ENCODE assay signal across 8 mouse cellular contexts in genomic region chr5:119370931-119371330, GRCm38 (mm10).
DNase-seq lines count a peak whose midpoint lies in the region; ATAC-seq lines count a peak whose summit lies in the region.

No protein-coding gene starts in this region.

- no peak; the same call in 1 of the 2 replicates for ATAC-seq in embryonic facial prominence, embryonic 15.5 days (ENCODE audit: insufficient number of reproducible peaks, low FRiP score, low TSS enrichment, low read depth)
- ATAC-seq in hindbrain, embryonic 16.5 days = no peak
- no peak for ATAC-seq in neural tube, embryonic 13.5 days (ENCODE audit: low read depth)
- no peak for ATAC-seq in erythroblast, adult 5-6 weeks (replicated peaks; ENCODE audit: low FRiP score, poor library complexity, severe bottlenecking)

- peak; percentile 42 for DNase-seq in kidney, postnatal 10 days
- no peak for DNase-seq in kidney, postnatal 36 days
- no peak for DNase-seq in gastrocnemius, adult 18-20 months (ENCODE audit: low spot score)
- DNase-seq in gastrocnemius, adult 8-10 months (ENCODE audit: low spot score in 2 of 2) = no peak

- peaks cover 8% of the 10 kb centered on the region for H3K4me1 ChIP-seq in embryonic facial prominence, embryonic 15.5 days
- H3K4me1 ChIP-seq in hindbrain, embryonic 16.5 days (ENCODE audit: control insufficient read depth, insufficient read depth, low read depth, low read length) = peaks cover 4% of the 10 kb centered on the region
- 0 out of 2 replicates have a peak, but pooled peaks cover 7% of the 10 kb centered on the region for H3K4me1 ChIP-seq in neural tube, embryonic 13.5 days (replicated peaks)

- WGBS in embryonic facial prominence, embryonic 15.5 days = 34% methylated on average over 16 of the region's 16 CpGs
- WGBS in hindbrain, embryonic 16.5 days = 28% methylated on average over 16 of the region's 16 CpGs
- WGBS in neural tube, embryonic 13.5 days = 30% methylated on average over 16 of the region's 16 CpGs

- H3K4me2 ChIP-seq in embryonic facial prominence, embryonic 15.5 days (replicated peaks) = peak overlapping the region; percentile 32
- H3K4me2 ChIP-seq in hindbrain, embryonic 16.5 days (ENCODE audit: low read length) = peak overlapping the region; percentile 32
- peak overlapping the region; percentile 35 for H3K4me2 ChIP-seq in neural tube, embryonic 13.5 days

- no peaks in the 10 kb centered on the region for H3K9me3 ChIP-seq in embryonic facial prominence, embryonic 15.5 days (replicated peaks)
- no peaks in the 10 kb centered on the region for H3K9me3 ChIP-seq in hindbrain, embryonic 16.5 days (ENCODE audit: control insufficient read depth, low read length)
- H3K9me3 ChIP-seq in neural tube, embryonic 13.5 days = no peaks in the 10 kb centered on the region

- H3K27ac ChIP-seq in embryonic facial prominence, embryonic 15.5 days (replicated peaks) = no peak overlapping the region
- H3K27ac ChIP-seq in hindbrain, embryonic 16.5 days (ENCODE audit: low read depth, low read length) = no peak overlapping the region
- no peak overlapping the region for H3K27ac ChIP-seq in neural tube, embryonic 13.5 days (replicated peaks)

- H3K4me3 ChIP-seq in embryonic facial prominence, embryonic 15.5 days (replicated peaks) = no peak overlapping the region
- H3K4me3 ChIP-seq in hindbrain, embryonic 16.5 days (ENCODE audit: low read length) = no peak overlapping the region
- no peak overlapping the region for H3K4me3 ChIP-seq in neural tube, embryonic 13.5 days

- H3K9ac ChIP-seq in embryonic facial prominence, embryonic 15.5 days = no peak overlapping the region
- no peak overlapping the region for H3K9ac ChIP-seq in hindbrain, embryonic 16.5 days (ENCODE audit: low read depth, low read length)
- H3K9ac ChIP-seq in neural tube, embryonic 13.5 days = no peak overlapping the region

- no peaks in the 10 kb centered on the region for H3K36me3 ChIP-seq in embryonic facial prominence, embryonic 15.5 days
- H3K36me3 ChIP-seq in hindbrain, embryonic 16.5 days (ENCODE audit: control insufficient read depth, insufficient read depth, low read length) = no peaks in the 10 kb centered on the region
- H3K36me3 ChIP-seq in neural tube, embryonic 13.5 days = no peaks in the 10 kb centered on the region

- H3K27me3 ChIP-seq in embryonic facial prominence, embryonic 15.5 days = no peaks in the 10 kb centered on the region
- no peaks in the 10 kb centered on the region for H3K27me3 ChIP-seq in hindbrain, embryonic 16.5 days (replicated peaks; ENCODE audit: control insufficient read depth, insufficient read depth, low read length)
- H3K27me3 ChIP-seq in neural tube, embryonic 13.5 days = 0 out of 2 replicates have a peak, but pooled peaks cover 7% of the 10 kb centered on the region
